Mouse (Mus musculus): ENCODE data around the gene Tpcn2.

Tpcn2 gene

GRCm38 (mm10) chr7:145283487-145284187 lies at the start of gene Tpcn2:
Gene Tpcn2, minus strand, starts transcription at chr7:145284011.
- DNase-seq (ENCODE audit: low spot score in 2 of 2) = peak; percentile 88 to 91

DNA sequence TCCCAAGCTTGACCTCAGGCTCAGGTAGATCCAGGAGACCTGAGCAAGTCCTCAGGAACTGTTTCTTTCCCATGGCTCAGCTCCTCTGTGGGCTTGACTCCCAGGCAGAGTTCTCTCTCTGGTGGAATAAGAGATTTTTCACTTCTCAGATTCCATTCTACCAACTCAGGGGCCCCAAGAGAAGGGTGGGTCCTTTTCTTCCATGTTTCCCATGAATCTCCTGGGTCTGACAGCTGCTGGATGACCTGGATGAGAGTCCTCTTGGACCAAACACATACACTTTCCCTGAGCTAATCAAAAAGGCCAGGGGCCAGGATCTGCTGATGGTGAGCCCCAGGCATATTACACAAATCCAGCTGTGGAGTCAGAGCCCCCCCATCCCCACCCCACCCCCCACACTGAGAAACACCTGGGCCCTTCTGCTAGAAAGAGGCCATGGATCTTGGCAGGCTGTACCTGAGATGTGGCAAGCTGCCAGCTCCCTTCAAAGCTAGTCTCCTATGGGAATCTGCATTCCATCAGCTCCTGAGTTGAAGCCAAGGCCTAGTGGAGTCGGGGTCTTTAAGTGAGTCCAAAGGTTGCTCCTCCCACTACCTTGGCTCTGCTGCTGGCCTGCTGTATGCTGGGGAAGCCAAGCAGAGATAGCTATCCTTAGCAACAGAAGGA lies 48.7 kb upstream of the Tpcn2 start:
- no peak for DNase-seq (ENCODE audit: low spot score in 2 of 2)

DNA sequence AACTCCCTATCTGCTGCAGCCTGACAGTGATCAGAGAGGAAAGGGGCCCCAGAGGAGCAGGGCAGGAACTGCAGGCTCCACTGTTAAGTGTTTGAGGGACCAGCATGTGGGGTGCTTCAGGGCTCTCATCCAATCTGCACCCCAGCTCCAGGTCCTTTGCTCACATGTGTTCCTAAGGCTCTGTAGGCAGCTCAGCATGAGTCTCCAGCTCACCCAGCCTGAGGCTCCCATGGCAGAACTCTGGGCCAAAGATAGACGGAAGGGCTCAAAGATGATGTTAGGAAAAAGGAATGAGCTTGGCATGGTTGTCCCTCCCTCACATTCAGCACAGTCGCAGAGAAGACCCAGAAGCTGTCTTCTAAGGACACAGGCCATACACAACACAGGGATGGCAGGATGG lies 46.8 kb upstream of the Tpcn2 start:
- no peak for DNase-seq (ENCODE audit: low spot score in 2 of 2)

- DNase-seq (ENCODE audit: low spot score in 2 of 2) = no peak
These were observed 46.2 kb upstream of the Tpcn2 start for GRCm38 (mm10) chr7:145329982-145330381.

DNA sequence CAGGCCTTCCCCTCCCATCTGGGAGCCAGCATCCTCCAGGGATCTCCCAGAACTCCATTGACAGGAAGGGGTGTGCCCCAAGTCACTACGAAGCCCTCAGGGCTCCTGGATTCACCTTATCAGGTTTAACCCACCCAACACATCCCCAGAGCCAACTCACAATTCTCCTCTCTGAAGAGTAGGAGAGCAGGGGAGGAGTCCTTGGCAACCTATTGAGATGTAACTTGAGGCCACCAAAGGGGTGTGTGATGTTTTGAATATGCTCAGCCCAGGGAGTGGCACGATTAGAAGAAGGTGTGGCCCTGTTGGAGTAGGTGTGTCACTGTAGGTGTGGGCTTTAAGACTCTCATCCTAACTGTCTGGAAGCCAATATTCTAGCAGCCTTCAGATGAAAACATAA lies 41.9 kb upstream of the Tpcn2 start:
- DNase-seq (ENCODE audit: low spot score in 2 of 2) = no peak

GRCm38 (mm10) chr7:145323607-145324006 lies 39.8 kb upstream of the Tpcn2 start:
- DNase-seq (ENCODE audit: low spot score in 2 of 2) = no peak

DNA sequence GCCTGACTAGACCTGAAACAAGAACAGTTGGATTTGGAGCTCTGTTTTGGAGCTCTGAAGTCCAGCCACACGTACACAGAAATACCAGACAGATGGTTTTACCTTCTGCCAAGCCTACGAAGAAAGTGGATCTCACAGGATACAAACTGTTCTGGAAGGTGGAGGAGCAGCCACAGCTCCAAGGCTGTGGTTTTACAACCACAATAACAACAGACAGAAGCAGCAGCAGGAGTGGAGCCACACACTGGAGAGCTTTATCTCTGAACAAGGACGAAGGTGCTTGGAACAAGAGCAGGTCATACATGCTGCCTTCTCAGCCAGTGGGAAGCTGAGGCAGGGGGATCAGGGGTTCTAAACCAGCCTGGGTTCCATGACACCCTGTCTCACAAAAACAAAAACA lies 35.7 kb upstream of the Tpcn2 start:
- no peak for DNase-seq (ENCODE audit: low spot score in 2 of 2)

DNA sequence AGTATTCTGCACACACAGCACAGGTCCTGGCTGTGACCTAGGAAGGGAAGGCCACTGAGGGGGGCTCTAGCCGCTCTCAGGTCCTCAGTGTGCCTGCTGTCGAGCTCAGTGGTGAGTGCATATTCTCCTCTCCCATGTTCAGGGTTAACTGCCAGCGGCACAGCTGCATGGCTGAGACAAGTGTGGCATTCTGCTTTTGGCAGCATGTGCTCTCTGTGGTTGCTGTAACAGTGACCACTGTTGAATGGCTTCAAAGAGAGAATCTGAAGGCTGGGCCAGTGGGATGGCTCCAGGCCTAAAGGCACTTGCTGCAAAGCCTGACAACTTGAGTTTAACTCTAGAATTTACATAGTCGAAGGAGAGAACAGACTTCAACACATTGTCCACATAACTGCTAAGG lies 33.7 kb upstream of the Tpcn2 start:
- DNase-seq (ENCODE audit: low spot score in 2 of 2) = no peak

- DNase-seq (ENCODE audit: low spot score in 2 of 2) = no peak
These were observed 31.1 kb upstream of the Tpcn2 start, which contains the start of gene Mrgprd for GRCm38 (mm10) chr7:145314785-145315411. Gene Mrgprd, plus strand, starts transcription at chr7:145314835.

DNA sequence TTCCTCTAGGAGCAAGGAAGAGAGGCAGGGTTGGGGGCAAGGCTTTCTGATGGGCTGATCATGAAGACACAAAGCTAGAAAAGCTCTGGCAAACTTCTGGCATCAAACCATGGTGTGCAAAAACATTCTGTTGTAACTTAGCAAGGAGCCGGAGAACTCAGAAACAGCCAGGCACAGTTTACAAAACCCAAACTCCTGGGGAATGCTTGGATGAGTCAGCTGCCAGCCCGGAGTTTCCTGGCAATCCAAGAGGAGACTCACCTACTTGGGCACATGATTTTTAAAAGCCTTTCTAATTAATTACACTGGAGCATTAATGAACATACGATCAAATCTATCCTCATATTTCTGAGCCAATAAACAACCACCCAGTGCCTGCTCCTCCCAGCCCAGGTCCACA lies 28.3 kb upstream of the Tpcn2 start:
- DNase-seq (ENCODE audit: low spot score in 2 of 2) = no peak

GRCm38 (mm10) chr7:145310526-145310925 lies 26.7 kb upstream of the Tpcn2 start:
- no peak for DNase-seq (ENCODE audit: low spot score in 2 of 2)

- no peak for DNase-seq (ENCODE audit: low spot score in 2 of 2)
These were observed 26.1 kb upstream of the Tpcn2 start for GRCm38 (mm10) chr7:145309877-145310276.

DNA sequence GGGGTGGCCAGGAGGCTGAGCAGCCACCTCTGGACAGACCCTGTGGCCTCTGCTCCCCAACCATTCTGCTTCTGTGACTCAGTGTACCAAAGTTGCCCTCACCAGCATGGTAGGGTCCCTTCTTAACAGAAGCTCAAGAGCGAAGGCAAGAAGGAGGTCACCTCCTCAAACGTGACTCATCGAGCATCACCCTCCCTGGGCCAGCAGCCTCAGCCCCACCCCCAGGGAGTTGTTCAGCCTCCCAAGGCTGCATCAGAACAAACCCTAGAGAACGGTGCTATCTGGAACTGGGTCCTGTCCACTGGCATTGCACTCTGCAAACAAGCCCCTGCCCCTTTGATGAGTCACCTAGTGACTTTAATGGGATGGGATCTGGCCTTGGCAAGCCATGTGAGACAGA lies 25.1 kb upstream of the Tpcn2 start:
- no peak for DNase-seq (ENCODE audit: low spot score in 2 of 2)

DNA sequence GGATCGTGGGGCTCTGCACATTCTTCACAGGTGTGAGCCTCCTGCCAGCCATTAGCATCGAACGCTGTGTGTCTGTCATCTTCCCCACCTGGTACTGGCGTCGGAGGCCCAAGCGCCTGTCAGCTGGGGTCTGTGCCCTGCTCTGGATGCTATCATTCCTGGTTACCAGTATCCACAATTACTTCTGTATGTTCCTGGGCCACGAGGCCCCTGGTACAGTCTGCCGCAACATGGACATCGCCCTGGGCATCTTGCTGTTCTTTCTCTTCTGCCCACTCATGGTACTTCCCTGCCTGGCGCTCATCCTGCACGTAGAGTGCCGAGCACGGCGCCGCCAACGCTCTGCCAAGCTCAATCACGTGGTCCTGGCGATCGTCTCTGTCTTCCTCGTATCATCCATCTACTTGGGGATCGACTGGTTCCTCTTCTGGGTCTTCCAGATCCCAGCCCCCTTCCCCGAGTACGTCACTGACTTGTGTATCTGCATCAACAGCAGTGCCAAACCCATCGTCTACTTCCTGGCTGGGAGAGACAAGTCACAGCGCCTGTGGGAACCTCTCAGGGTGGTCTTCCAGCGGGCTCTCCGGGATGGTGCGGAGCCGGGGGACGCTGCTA lies 24.4 kb upstream of the Tpcn2 start:
- DNase-seq (ENCODE audit: low spot score in 2 of 2) = no peak

GRCm38 (mm10) chr7:145307636-145308035 lies 23.8 kb upstream of the Tpcn2 start:
- no peak for DNase-seq (ENCODE audit: low spot score in 2 of 2)

- DNase-seq (ENCODE audit: low spot score in 2 of 2) = no peak
These were observed 20.3 kb upstream of the Tpcn2 start for GRCm38 (mm10) chr7:145304153-145304552.

DNA sequence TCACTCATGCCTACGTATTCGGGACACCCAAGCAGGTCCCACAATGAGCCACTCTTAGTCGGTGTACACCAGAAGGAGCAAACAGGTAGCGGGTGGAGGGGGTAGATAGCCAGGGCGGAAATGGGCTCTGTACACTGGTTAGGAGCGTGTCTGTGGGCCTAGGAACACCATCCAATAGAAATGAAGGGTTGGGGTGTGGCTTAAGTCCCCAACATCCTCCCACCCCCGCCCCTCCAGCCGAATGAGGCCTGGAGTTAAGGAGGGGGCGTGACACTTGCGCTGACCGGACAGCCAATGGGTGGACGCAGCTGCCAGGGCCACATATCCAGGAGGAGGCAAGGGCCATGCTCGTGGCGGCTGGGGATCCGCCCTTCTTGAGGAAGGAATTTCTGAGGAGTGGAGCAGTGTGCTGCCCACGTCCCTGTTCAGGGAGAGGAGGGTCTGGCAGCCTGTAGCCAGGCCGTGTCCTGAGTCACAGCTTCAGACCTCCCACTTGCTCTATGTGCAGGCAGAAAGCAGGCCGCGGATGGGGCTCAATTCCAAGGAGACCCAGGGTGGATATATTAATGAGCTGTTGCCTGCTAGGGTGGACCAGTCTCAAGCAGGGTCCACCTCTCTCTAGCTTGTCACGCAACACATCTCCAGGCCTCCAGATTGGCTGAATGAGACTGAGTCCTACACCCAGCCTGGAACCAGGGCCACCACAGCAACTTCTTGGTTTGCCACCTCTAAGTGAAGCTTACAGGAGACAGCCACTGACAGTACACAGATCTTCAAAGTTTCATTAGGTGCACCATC lies 18.9 kb upstream of the Tpcn2 start:
- DNase-seq (ENCODE audit: low spot score in 2 of 2) = peak in 1 of 2 experiments; percentile 70

- peak in 1 of 2 experiments; percentile 32 for DNase-seq (ENCODE audit: low spot score in 2 of 2)
These were observed 17.7 kb upstream of the Tpcn2 start for GRCm38 (mm10) chr7:145301341-145302005.

- no peak for DNase-seq (ENCODE audit: low spot score in 2 of 2)
These were observed 17.2 kb upstream of the Tpcn2 start for GRCm38 (mm10) chr7:145301008-145301340.

DNA sequence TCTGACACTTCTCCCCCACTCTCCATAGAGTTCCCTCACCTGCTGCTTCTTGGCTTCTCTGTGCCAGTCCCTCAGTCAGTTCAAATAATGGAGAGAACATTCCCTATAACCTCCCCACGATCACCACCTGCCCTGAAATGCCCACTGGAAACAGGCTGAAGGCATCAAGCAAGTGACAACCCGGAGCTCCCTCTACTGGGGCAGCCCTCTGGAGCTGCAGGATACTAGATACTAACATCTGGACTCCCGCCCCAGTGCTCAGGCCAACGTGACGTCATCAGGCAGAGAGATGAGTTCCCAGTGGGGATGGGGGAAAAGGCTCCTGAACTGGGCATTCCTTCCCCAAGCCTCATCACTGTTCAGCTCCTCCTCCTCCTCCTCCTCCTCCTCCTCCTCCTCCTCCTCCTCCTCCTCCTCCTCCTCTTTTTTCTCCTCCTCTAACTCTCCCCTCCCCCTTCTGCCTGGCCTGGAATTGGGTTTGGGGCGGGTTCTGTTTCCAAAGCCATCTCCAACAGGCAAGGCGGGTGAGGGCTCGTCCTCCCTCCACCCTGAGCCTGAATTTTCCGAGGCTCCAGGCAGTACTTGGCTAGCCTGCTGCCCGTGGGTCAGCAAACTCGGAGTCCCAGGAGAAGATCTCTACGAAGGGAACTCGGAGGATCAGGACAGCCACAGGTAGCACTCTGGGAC lies 16.7 kb upstream of the Tpcn2 start, which contains the start of gene Mrgprf:
Gene Mrgprf, plus strand, starts transcription at position 508 of the 687 bp plus-strand sequence.
- peak; percentile 24 to 78 for DNase-seq (ENCODE audit: low spot score in 2 of 2)

Data from urinary bladder, adult 18-20 months (tissue).